Mouse (Mus musculus) heart, embryonic 16.5 days (tissue): Measurements from ENCODE around the gene Rasal1. TPM values are rescaled to one million over a fixed set of nuclear protein-coding genes. Genes with fewer than 3 reads are reported as not detected.

Experiments used
- ATAC-seq: fragments of 200-750 bp; cut with Nextera tagmentation; replicated peaks from 2 replicates; pipeline ENCODE4 v1.8.0; 2017; ENCODE audit warnings: moderate number of reproducible peaks; ENCODE audit not compliant: insufficient read depth, low FRiP score; ENCODE audit errors: extremely low read depth
- H3K27ac ChIP-seq: fragments of 300-500 bp; sonication (generic); 2 replicates; pipeline ENCODE4 v1.5.1; 2014; ENCODE audit warnings: mild to moderate bottlenecking, low read length, control low read depth, moderate library complexity
- H3K27me3 ChIP-seq: fragments of 300-500 bp; sonication (generic); 2 replicates; pipeline ENCODE4 v1.6.1; 2014; ENCODE audit warnings: low read length, mixed read lengths; ENCODE audit not compliant: control insufficient read depth, insufficient read depth
- H3K36me3 ChIP-seq: fragments of 300-500 bp; sonication (generic); 2 replicates; pipeline ENCODE4 v1.6.1; 2014; ENCODE audit not compliant: control insufficient read depth, insufficient read depth
- H3K4me1 ChIP-seq: fragments of 300-500 bp; sonication (generic); 2 replicates; pipeline ENCODE4 v1.6.1; 2014; ENCODE audit warnings: low read length, mixed read lengths; ENCODE audit not compliant: control insufficient read depth, insufficient read depth
- H3K4me2 ChIP-seq: fragments of 300-500 bp; sonication (generic); 2 replicates; pipeline ENCODE4 v1.6.1; 2014; ENCODE audit warnings: low read depth, mild to moderate bottlenecking, control low read depth, low read length
- H3K4me3 ChIP-seq: fragments of 300-500 bp; sonication (generic); 2 replicates; pipeline ENCODE4 v1.5.1; 2014; ENCODE audit warnings: mild to moderate bottlenecking, control low read depth, low read length
- H3K9ac ChIP-seq: fragments of 300-500 bp; sonication (generic); 2 replicates; pipeline ENCODE4 v1.6.1; 2014; ENCODE audit warnings: low read length, control low read depth
- H3K9me3 ChIP-seq: fragments of 300-500 bp; sonication (generic); replicated peaks from 2 replicates; pipeline ENCODE4 v1.6.1; 2016; ENCODE audit warnings: low read length; ENCODE audit not compliant: control insufficient read depth
- WGBS: fragments of 180-500 bp; shearing (Covaris S2); extraction: QIAGEN DNeasy Blood & Tissue Kit; methylation state at CpG from one replicate; pipeline ENCODE4 v1.1.7; 2014; 5-methylcytosine and 5-hydroxymethylcytosine counted together
- polyA plus RNA-seq: library from polyadenylated mRNA; unstranded; fragments of >200 nt; fragmentation: Nextera tagmentation; extraction: Ambion mirVana; gene quantifications from 2 replicates; pipeline ENCODE4 v1.2.1, GENCODE M21; 2015

Gene Rasal1
- polyA plus RNA-seq, 1 experiment from 2014 or later, result 0.74 TPM

- Histone ChIP-seq H3K36me3 (no peaks in the 10 kb centered on the region), H3K4me3 (no peak overlapping the region), H3K27me3 (peaks cover 15% of the 10 kb centered on the region), H3K9ac (no peak overlapping the region), H3K4me2 (no peak overlapping the region), H3K27ac (no peak overlapping the region), H3K4me1 (no peaks in the 10 kb centered on the region), H3K9me3 (no peaks in the 10 kb centered on the region)
- no peak for ATAC-seq
- 49% methylated on average over 5 of the region's 5 CpGs for WGBS
Measured at GRCm38 (mm10) chr5:120660816-120661215, 12.2 kb downstream of the Rasal1 start.

GRCm38 (mm10) chr5:120664888-120665287 lies 16.3 kb downstream of the Rasal1 start:
- no peaks in the 10 kb centered on the region for H3K9me3 ChIP-seq
- H3K4me3 ChIP-seq, result no peak overlapping the region
- H3K27ac ChIP-seq, result no peak overlapping the region
- H3K4me1 ChIP-seq, result no peaks in the 10 kb centered on the region
- ATAC-seq, result no peak
- H3K27me3 ChIP-seq, result peaks cover 17% of the 10 kb centered on the region
- no peak overlapping the region for H3K9ac ChIP-seq
- WGBS, result 52% methylated on average over 2 of the region's 2 CpGs
- no peaks in the 10 kb centered on the region for H3K36me3 ChIP-seq
- no peak overlapping the region for H3K4me2 ChIP-seq

GRCm38 (mm10) chr5:120668761-120669160 lies 20.1 kb downstream of the Rasal1 start:
- Histone ChIP-seq H3K27me3 (peaks cover 13% of the 10 kb centered on the region), H3K9me3 (no peaks in the 10 kb centered on the region)

GRCm38 (mm10) chr5:120670132-120670531 lies 21.5 kb downstream of the Rasal1 start:
- H3K9ac ChIP-seq, result no peak overlapping the region
- no peak for ATAC-seq
- peaks cover 11% of the 10 kb centered on the region for H3K27me3 ChIP-seq
- H3K9me3 ChIP-seq, result no peaks in the 10 kb centered on the region
- no peak overlapping the region for H3K4me2 ChIP-seq
- H3K4me1 ChIP-seq, result no peaks in the 10 kb centered on the region
- 78% methylated on average over 7 of the region's 7 CpGs for WGBS
- H3K4me3 ChIP-seq, result no peak overlapping the region
- H3K27ac ChIP-seq, result no peak overlapping the region
- no peaks in the 10 kb centered on the region for H3K36me3 ChIP-seq

More at GRCm38 (mm10) chr5:120668761-120669160, 20.1 kb downstream of the Rasal1 start:
- Histone ChIP-seq H3K27ac (no peak overlapping the region), H3K4me3 (no peak overlapping the region), H3K36me3 (no peaks in the 10 kb centered on the region), H3K4me2 (no peak overlapping the region), H3K9ac (no peak overlapping the region), H3K4me1 (no peaks in the 10 kb centered on the region)
- ATAC-seq, result no peak
- WGBS, result 75% methylated on average over 7 of the region's 7 CpGs

- 60% methylated on average over 3 of the region's 3 CpGs for WGBS
Measured at GRCm38 (mm10) chr5:120671865-120672264, 23.3 kb downstream of the Rasal1 start.

GRCm38 (mm10) chr5:120673626-120674025 lies 25.0 kb downstream of the Rasal1 start:
- WGBS, result 4% methylated on average over 12 of the region's 12 CpGs
- no peaks in the 10 kb centered on the region for H3K4me1 ChIP-seq
- no peaks in the 10 kb centered on the region for H3K36me3 ChIP-seq
- H3K27ac ChIP-seq, result no peak overlapping the region
- no peak overlapping the region for H3K4me3 ChIP-seq
- no peak overlapping the region for H3K9ac ChIP-seq
- peaks cover 4% of the 10 kb centered on the region; the same call in 1 of the 2 replicates for H3K27me3 ChIP-seq
- H3K4me2 ChIP-seq, result no peak overlapping the region
- no peak; the same call in 1 of the 2 replicates for ATAC-seq
- no peaks in the 10 kb centered on the region for H3K9me3 ChIP-seq

More at GRCm38 (mm10) chr5:120671865-120672264, 23.3 kb downstream of the Rasal1 start:
- H3K36me3 ChIP-seq, result no peaks in the 10 kb centered on the region
- no peak for ATAC-seq
- H3K4me1 ChIP-seq, result no peaks in the 10 kb centered on the region
- H3K9ac ChIP-seq, result no peak overlapping the region
- H3K9me3 ChIP-seq, result no peaks in the 10 kb centered on the region
- H3K27me3 ChIP-seq, result peaks cover 4% of the 10 kb centered on the region
- H3K4me2 ChIP-seq, result no peak overlapping the region
- H3K4me3 ChIP-seq, result no peak overlapping the region
- no peak overlapping the region for H3K27ac ChIP-seq

GRCm38 (mm10) chr5:120674229-120675145 lies 25.9 kb downstream of the Rasal1 start:
- Histone ChIP-seq H3K9ac (no peak overlapping the region), H3K27me3 (peaks cover 4% of the 10 kb centered on the region; the same call in 1 of the 2 replicates), H3K4me2 (no peak overlapping the region), H3K9me3 (no peaks in the 10 kb centered on the region), H3K27ac (no peak overlapping the region), H3K36me3 (no peaks in the 10 kb centered on the region), H3K4me1 (0 out of 2 replicates have a peak, but pooled peaks cover 1% of the 10 kb centered on the region), H3K4me3 (no peak overlapping the region)
- peak; percentile 20; the same call in 1 of the 2 replicates for ATAC-seq
- WGBS, result 27% methylated on average over 21 of the region's 21 CpGs

GRCm38 (mm10) chr5:120677516-120677915 lies 28.9 kb downstream of the Rasal1 start:
- 16% methylated on average over 2 of the region's 2 CpGs for WGBS
- no peaks in the 10 kb centered on the region for H3K36me3 ChIP-seq
- no peak overlapping the region for H3K4me3 ChIP-seq
- H3K27me3 ChIP-seq, result peaks cover 17% of the 10 kb centered on the region
- no peaks in the 10 kb centered on the region for H3K9me3 ChIP-seq
- no peak overlapping the region for H3K4me2 ChIP-seq
- no peak overlapping the region for H3K9ac ChIP-seq
- no peak for ATAC-seq
- H3K27ac ChIP-seq, result no peak overlapping the region
- 0 out of 2 replicates have a peak, but pooled peaks cover 3% of the 10 kb centered on the region for H3K4me1 ChIP-seq
